Mouse (Mus musculus) lung, postnatal 25 days (tissue): ENCODE measurements around the gene Rhobtb1.
A peak's percentile ranks its signal among the peaks of the same experiment; 100 is the strongest.

Experiments used
- DNase-seq: peaks from one replicate; pipeline ENCODE4 v3.0.0; 2022; ENCODE audit warnings: low spot score

Rhobtb1 gene

GRCm38 (mm10) chr10:69275811-69276775 is 124.9 kb downstream of the Rhobtb1 start:
- DNase-seq, result peak; percentile 36

GRCm38 (mm10) chr10:69276920-69277435 is 125.7 kb downstream of the Rhobtb1 start:
- DNase-seq, result no peak

GRCm38 (mm10) chr10:69278764-69279606 is 127.8 kb downstream of the Rhobtb1 start:
- DNase-seq, result no peak

GRCm38 (mm10) chr10:69279607-69279978 is 128.4 kb downstream of the Rhobtb1 start:
- DNase-seq, result no peak

GRCm38 (mm10) chr10:69286939-69287338 is 135.7 kb downstream of the Rhobtb1 start:
- DNase-seq, result no peak

- no peak for DNase-seq
These were observed 136.9 kb downstream of the Rhobtb1 start for GRCm38 (mm10) chr10:69288086-69288485.

- DNase-seq, result no peak
These were observed 137.5 kb downstream of the Rhobtb1 start for GRCm38 (mm10) chr10:69288720-69289119.

- no peak for DNase-seq
These were observed 139.5 kb downstream of the Rhobtb1 start for GRCm38 (mm10) chr10:69290736-69291135.

GRCm38 (mm10) chr10:69295919-69296318 is 144.7 kb downstream of the Rhobtb1 start:
- DNase-seq, result no peak

GRCm38 (mm10) chr10:69299985-69300384 is 148.8 kb downstream of the Rhobtb1 start:
- DNase-seq, result no peak

GRCm38 (mm10) chr10:69302667-69303066 is 151.4 kb downstream of the Rhobtb1 start:
- no peak for DNase-seq

GRCm38 (mm10) chr10:69304819-69305218 is 153.6 kb downstream of the Rhobtb1 start:
- no peak for DNase-seq

GRCm38 (mm10) chr10:69305600-69305999 is 154.4 kb downstream of the Rhobtb1 start:
- no peak for DNase-seq

GRCm38 (mm10) chr10:69306205-69306604 is 155.0 kb downstream of the Rhobtb1 start:
- peak; percentile 31 for DNase-seq

GRCm38 (mm10) chr10:69307067-69307466 is 155.8 kb downstream of the Rhobtb1 start:
- peak; percentile 76 for DNase-seq

GRCm38 (mm10) chr10:69309109-69309508 is 157.9 kb downstream of the Rhobtb1 start:
- DNase-seq, result no peak

- DNase-seq, result no peak
These were observed 160.6 kb downstream of the Rhobtb1 start for GRCm38 (mm10) chr10:69311867-69312266.

GRCm38 (mm10) chr10:69313944-69314343 is 162.7 kb downstream of the Rhobtb1 start:
- DNase-seq, result no peak

GRCm38 (mm10) chr10:69318514-69318913 is 167.3 kb downstream of the Rhobtb1 start:
- DNase-seq, result no peak

GRCm38 (mm10) chr10:69320667-69321518 is 169.7 kb downstream of the Rhobtb1 start:
- peak; percentile 83 for DNase-seq

GRCm38 (mm10) chr10:69321519-69322035 is 170.3 kb downstream of the Rhobtb1 start:
- DNase-seq, result peak; percentile 18
